Mouse (Mus musculus) lung, postnatal 10 days (tissue): ENCODE results near the gene Zbtb40.

Source experiments
- DNase-seq: peaks from one replicate; pipeline ENCODE4 v3.0.0; 2021

The Zbtb40 gene

DNA sequence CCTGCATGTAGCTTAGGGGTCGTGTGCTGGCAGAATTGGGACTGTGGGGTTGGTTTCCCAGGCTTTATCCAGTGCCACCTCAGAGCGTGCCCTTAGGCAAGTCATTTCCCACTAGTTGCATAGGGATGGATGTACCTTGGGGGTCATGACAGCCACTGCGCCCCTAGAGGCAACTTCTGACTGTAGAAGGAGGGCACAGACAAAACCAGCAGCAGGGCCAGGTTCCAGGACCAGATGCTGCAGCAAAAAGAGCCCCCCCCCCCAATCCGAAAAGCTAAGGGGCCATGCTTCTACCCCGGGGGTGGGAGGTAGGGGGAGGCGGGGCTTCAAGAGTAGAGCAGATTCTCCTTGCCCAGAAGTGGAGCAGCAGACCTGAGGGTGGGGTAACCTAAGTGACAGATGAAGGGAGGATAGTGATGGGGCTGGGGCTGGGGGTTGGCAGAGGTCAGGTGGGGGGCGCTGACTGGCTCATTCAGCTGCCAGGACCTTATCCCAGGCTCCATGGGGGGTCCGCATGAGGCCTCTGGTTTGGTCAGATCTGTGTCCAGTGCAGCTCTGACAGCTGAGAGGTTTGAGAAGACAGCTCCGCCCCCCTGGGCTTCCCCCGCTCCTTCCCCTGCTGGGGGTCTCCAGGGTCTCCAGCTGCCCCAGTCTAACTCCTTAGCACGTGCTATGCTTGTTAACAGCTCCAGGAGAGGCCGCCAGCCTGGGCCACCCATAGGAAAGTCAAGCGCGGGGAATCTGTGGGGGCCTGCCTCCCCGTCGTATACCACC lies 78.9 kb downstream of the Zbtb40 start:
- DNase-seq, result no peak

- DNase-seq, result no peak
These were observed 79.5 kb downstream of the Zbtb40 start for GRCm38 (mm10) chr4:136969096-136969495.

- no peak for DNase-seq
These were observed 81.1 kb downstream of the Zbtb40 start for GRCm38 (mm10) chr4:136967511-136967910.

DNA sequence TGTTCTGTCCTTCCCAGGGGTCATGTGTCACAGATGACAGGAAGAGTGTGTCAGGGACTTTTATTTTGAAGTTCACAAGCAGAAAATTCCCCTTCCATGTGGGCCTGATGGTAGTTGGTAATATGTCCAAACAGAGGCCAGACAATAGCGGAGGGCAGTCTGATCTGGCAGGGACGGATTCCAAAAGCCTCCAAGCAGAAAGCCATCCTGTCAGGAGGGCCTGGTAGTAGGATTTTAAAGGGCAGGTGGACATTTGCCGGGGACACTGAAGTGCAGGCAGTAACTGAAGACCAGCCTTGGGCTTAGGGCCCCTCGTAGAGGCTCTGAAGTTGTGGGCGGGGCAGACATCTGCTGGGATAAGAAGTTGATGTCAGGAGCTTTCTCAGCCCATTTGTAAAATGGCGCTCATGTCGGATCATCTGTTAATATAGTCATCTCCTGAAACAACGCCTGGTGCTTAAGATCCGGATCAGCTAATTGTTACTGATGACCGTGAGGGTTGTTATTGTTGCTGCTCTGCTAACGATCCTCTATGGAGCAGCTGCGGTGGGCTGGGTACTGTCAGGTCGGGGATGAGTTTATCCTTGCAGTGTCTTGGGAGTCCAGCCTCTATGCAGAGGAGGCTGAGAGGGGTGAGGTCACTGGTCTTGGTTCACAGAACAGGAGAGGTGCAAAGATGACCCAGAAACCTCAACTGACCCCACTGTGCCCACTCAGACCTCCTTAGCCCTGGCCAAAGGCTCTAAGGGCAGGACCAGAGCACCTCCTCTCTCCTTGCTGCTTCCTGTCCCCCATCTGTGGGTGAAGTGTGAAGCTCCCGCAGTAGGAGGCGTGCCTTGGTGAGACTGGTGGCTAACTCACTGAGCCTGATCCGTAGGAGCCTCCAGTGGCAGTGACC lies 81.9 kb downstream of the Zbtb40 start:
- no peak for DNase-seq

- DNase-seq, result peak; percentile 33
These were observed 83.6 kb downstream of the Zbtb40 start for GRCm38 (mm10) chr4:136964990-136965421.

- peak; percentile 44 for DNase-seq
These were observed 86.2 kb downstream of the Zbtb40 start for GRCm38 (mm10) chr4:136962447-136962846.

- DNase-seq, result peak; percentile 38
These were observed 86.8 kb downstream of the Zbtb40 start for GRCm38 (mm10) chr4:136961642-136962285.

DNA sequence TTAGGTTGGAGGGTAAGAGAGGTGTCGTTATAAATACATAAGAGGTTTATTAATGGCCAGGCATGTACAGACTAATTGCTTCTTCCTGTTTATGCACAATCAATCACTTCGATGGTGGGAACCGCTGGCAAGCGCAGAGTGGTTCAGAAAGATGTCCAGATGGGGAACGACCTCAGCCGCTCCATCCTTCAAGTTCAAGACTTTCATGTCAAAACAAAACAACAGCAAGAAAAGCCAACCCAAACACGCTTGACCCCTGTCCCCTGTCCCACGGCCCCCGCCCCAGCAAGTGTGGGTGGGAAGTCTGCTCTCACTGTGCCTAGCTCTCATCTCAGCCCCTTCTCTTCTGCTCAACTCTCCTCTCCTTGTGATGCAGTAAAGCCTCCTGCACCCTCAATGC lies 88.0 kb downstream of the Zbtb40 start:
- DNase-seq, result peak; percentile 49

- no peak for DNase-seq
These were observed 88.5 kb downstream of the Zbtb40 start for GRCm38 (mm10) chr4:136960068-136960467.

DNA sequence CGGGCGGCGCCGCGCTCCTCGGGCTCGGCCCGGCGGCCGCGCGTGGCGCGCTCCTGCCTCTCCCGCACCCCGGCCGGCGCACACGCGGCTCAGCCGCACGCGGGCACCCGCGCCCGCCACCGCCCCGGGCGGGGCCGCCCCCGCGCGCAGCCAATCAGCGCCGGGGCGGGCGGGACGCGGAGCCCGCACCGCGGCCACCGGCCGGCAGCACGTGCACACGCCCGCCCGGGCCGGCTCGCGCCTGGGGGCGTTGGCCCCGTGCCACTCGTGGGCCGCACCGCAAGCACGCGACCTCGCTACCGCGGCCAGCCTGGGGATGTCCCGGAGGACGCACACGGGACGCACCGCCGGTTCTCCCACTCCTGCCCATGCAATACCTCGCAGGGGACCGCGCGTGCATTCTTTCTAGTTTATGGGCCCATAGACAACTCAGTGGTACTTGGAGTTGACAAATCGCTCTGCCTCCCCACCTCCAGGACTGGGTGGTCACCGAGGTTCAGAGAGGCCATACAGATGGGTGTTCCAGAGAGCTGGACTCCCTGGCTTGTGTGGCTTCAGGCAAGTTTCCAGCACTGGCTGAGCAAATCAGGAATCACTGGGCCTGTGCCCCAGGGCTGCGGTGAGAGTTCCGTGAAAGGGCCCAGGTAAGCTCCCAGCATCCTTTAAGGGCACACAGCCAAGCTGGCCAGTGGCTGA lies 91.7 kb downstream of the Zbtb40 start, which contains the start of gene Epha8:
Epha8 (minus strand) TSS at position 66 of the 696 bp plus-strand sequence.
- no peak for DNase-seq

DNA sequence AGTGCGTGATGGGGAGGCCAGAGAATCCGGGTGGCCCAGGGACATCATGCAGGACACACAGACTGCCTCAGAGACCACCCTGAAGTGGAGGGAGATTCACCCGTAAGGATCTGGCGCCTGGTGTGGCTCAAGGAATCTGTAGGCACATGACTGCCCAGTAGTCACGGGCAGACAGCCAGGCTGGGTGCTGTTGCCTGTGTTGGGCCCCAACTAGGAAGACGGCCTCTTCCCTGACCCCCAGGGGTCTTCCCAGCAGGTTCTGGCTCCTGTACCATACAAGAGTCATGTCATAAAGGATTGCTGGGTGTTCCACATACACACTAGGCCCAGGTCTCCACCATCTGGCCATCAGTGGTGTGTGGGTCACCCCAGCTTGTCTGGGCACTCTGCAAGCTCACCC lies 94.0 kb downstream of the Zbtb40 start:
- DNase-seq, result no peak

DNA sequence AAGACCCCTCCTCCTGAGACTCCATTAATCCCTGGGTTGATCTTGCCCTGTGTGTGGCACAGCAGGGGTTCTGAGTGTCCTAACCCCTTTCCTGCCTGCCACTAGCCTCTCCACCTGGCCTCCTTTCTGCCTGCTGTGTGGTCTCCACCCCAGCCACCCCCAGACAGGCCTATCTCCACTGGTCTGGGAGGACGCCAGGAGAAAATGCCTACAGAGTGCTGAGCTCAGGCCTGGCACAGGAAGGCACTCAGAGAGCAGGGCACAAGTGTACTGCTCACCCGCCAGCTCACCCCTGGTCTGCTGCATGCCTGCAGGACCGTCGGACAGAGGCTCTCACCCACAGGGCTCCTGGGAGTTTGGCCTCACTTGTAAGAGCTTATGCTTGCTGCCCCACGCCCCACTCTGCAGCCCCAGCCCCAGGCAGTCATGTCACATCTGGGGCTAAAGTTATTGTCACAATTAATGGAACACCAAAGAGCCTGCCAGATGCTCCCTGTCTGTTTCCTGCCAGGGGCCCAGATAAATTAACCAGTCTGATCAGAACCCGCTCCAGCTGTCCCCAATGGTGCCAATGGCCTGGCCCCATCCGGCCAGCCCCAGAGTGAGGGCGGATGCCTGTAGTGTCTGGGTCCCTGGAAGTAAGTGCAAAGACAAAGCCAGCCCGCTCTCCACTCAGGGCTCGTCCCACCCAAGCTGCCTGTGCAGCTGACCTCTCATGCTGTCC lies 99.2 kb downstream of the Zbtb40 start:
- peak; percentile 51 for DNase-seq

- no peak for DNase-seq
These were observed 103.2 kb downstream of the Zbtb40 start for GRCm38 (mm10) chr4:136945397-136945796.

DNA sequence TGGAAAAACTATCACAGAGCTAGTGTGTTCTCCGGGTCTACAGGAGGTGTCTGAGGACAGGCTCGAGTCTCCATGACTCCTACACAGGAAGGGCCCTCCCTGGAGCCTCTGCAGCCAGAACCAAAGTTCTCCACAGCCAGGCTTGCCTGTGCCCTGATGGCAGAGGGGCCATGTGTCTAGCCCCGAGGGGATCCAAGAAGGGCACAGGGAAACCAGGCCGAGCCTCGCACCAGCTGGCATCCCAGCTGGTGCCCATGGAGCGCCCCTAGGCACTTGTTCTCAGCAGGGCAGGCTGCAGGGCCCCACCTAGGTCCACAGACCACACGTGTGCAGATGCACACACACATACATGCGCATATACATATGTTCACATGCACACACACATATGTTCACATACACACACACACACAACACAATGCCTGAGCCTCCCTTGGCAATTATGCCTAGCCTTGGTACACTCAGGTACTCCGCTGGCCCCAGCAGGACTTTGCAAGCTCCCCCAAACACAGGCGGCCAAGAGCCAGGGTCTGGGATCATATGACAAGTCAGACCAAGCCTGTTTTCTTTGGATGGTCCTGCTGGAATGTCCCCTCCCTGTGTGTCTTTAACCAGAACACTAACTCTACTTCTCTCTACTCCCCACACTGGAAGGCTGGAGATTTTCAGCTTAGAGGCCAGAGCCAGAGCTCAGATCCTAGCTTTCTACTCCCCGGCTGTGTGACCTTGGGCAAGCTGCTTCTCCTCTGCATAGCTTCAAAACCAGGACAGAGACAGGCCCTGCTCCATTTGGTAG lies 103.8 kb downstream of the Zbtb40 start:
- no peak for DNase-seq

DNA sequence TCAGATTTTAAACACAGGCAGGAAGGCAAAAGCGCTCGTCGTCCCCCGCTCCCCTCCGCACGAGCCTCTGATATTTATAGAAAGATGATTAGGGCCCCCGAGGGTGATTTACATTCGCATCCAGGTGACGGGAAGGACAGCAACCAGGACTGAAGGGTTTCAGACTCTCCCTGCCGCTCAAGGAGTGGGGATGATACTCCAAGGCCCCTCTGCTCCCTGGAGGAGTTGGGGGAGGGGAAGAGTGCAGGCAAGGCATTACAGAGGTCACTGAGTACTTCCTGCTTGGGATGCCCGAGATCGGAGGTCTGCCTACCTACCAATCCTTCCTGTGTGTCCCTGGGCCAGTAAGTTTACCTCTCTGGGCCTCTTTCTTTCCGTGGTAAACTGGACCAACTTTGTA lies 105.4 kb downstream of the Zbtb40 start:
- no peak for DNase-seq

DNA sequence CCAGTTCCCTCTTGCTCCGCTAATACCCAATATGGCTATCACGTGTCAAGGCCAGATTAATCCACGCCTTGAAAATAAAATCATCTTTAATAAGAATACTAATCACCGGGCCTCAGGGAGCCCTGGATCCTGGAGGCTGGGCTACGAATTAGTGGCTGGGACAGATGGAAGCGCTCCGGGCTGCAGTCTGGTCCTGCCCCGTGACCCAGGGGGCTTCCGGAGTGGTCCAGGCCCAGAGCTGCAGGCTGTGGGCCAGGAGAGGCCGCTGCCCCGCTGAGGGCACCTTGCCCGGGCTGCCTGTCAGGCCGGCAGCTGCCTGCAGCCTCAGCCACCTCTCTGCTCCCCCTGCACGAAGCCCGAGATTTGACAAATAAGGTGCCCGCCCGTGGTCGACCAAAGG lies 105.8 kb downstream of the Zbtb40 start:
- peak; percentile 66 for DNase-seq

- DNase-seq, result no peak
These were observed 110.7 kb downstream of the Zbtb40 start for GRCm38 (mm10) chr4:136937935-136938334.

GRCm38 (mm10) chr4:136937344-136937743 lies 111.3 kb downstream of the Zbtb40 start:
- no peak for DNase-seq

DNA sequence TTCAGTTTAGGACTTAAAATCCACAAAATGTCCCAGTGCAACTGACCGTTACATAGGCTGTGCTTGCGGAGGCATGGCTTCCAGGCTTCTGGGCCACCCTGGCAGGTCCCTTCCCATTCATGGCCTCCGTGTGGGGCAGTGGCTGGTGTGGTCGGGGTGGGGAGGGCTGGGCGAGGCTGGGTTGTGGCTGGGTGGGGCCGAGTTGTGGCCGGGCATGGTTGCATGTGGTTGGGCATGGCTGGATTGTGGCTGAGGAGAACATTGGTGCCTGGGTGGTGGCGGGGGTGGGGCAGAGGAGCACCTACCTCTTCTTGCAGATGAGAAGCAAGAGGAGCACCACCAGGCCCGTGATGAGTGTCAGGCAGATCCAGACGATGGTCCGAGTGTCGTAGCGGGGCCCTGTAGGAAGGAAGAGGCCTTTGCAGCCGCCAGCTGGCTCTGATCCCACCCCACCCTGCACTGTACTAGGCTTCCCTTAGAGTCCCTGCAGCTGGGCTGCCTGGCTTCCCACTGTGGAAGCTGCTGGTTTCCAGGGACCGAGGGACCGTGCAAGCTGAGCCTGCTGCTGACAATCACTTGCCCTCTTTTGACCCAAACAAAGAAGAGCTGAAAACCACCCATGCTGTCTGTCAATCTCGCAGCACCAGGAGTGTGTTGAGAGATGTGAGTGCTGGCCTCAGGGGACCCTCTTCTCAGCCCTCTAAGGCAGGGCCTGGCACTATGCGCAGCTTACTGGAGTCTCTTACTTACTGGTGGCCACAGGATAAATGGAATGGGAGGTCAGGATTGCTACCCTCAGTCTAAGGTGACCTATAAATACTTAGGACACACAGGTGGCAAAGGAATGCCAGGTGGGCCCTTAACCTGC lies 113.6 kb downstream of the Zbtb40 start:
- DNase-seq, result peak; percentile 55

GRCm38 (mm10) chr4:136930474-136930873 lies 118.1 kb downstream of the Zbtb40 start:
- DNase-seq, result no peak
